Mouse (Mus musculus) testis, adult 2 months (tissue): ENCODE measurements around the gene Fam43a.

Experiments
- CTCF ChIP-seq: fragments of 200-500 bp; IDR thresholded peaks from 2 replicates; pipeline ENCODE4 v1.5.1; 2012; ENCODE audit warnings: low read depth, mild to moderate bottlenecking, inconsistent platforms, low read length, moderate library complexity; ENCODE audit not compliant: control insufficient read depth, insufficient read depth, insufficient replicate concordance
- POLR2A ChIP-seq: fragments of 200-500 bp; IDR thresholded peaks from 2 replicates; pipeline ENCODE4 v1.6.1; 2012; ENCODE audit warnings: low read depth, mild to moderate bottlenecking, inconsistent platforms, low read length, moderate library complexity; ENCODE audit not compliant: control insufficient read depth

- TF ChIP-seq CTCF (no peak), POLR2A (no peak)
These were observed 34.6 kb downstream of the Fam43a start for GRCm38 (mm10) chr16:30633906-30634746.
